Mouse (Mus musculus) lung, embryonic 14.5 days (tissue): ENCODE data around the gene Eif4e2. TPM values are rescaled to one million over a fixed set of nuclear protein-coding genes. Genes with fewer than 3 reads are reported as not detected.

Source experiments
- ATAC-seq: fragments of 200-750 bp; cut with Nextera tagmentation; 2 replicates; pipeline ENCODE4 v1.8.0; 2017; ENCODE audit warnings: mild to moderate bottlenecking, moderate TSS enrichment, moderate library complexity; ENCODE audit not compliant: insufficient read depth
- DNase-seq: peaks from one replicate; pipeline ENCODE4 v3.0.0-alpha.2; 2015
- H3K27ac ChIP-seq: fragments of 300-500 bp; sonication (generic); 2 replicates; pipeline ENCODE4 v1.5.1; 2014; ENCODE audit warnings: low read depth, mild to moderate bottlenecking, moderate library complexity
- H3K27me3 ChIP-seq: fragments of 300-500 bp; sonication (generic); 2 replicates; pipeline ENCODE4 v1.6.1; 2014; ENCODE audit warnings: low read length, control low read depth; ENCODE audit not compliant: insufficient read depth
- H3K36me3 ChIP-seq: fragments of 300-500 bp; sonication (generic); 2 replicates; pipeline ENCODE4 v1.6.1; 2014; ENCODE audit warnings: control low read depth; ENCODE audit not compliant: insufficient read depth
- H3K4me1 ChIP-seq: fragments of 300-500 bp; sonication (generic); 2 replicates; pipeline ENCODE4 v1.6.1; 2014; ENCODE audit warnings: antibody characterized with exemption, control low read depth; ENCODE audit not compliant: insufficient read depth
- H3K4me2 ChIP-seq: fragments of 300-500 bp; sonication (generic); 2 replicates; pipeline ENCODE4 v1.6.1; 2014; ENCODE audit warnings: mild to moderate bottlenecking
- H3K4me3 ChIP-seq: fragments of 300-500 bp; sonication (generic); 2 replicates; pipeline ENCODE4 v1.5.1; 2014; ENCODE audit warnings: low read depth, low read length
- H3K9ac ChIP-seq: fragments of 300-500 bp; sonication (generic); 2 replicates; pipeline ENCODE4 v1.6.1; 2014
- H3K9me3 ChIP-seq: fragments of 300-500 bp; sonication (generic); 2 replicates; pipeline ENCODE4 v1.6.1; 2016; ENCODE audit warnings: low read depth, low read length, control low read depth
- CTCF ChIP-seq: IDR thresholded peaks from 2 replicates; pipeline ENCODE4 v1.5.1; 2016; ENCODE audit warnings: antibody characterized with exemption, low read depth
- WGBS: fragments of 180-500 bp; shearing (Covaris S2); extraction: QIAGEN DNeasy Blood & Tissue Kit; methylation state at CpG from one replicate; pipeline ENCODE4 v1.1.7; 2014; 5-methylcytosine and 5-hydroxymethylcytosine counted together
- polyA plus RNA-seq: library from polyadenylated mRNA; unstranded; fragments of >200 nt; fragmentation: Nextera tagmentation; extraction: Ambion mirVana; gene quantifications from 2 replicates; pipeline ENCODE4 v1.2.1, GENCODE M21; 2014

Gene Eif4e2
- polyA plus RNA-seq, 1 experiment from 2014 or later, result 160 TPM

DNA sequence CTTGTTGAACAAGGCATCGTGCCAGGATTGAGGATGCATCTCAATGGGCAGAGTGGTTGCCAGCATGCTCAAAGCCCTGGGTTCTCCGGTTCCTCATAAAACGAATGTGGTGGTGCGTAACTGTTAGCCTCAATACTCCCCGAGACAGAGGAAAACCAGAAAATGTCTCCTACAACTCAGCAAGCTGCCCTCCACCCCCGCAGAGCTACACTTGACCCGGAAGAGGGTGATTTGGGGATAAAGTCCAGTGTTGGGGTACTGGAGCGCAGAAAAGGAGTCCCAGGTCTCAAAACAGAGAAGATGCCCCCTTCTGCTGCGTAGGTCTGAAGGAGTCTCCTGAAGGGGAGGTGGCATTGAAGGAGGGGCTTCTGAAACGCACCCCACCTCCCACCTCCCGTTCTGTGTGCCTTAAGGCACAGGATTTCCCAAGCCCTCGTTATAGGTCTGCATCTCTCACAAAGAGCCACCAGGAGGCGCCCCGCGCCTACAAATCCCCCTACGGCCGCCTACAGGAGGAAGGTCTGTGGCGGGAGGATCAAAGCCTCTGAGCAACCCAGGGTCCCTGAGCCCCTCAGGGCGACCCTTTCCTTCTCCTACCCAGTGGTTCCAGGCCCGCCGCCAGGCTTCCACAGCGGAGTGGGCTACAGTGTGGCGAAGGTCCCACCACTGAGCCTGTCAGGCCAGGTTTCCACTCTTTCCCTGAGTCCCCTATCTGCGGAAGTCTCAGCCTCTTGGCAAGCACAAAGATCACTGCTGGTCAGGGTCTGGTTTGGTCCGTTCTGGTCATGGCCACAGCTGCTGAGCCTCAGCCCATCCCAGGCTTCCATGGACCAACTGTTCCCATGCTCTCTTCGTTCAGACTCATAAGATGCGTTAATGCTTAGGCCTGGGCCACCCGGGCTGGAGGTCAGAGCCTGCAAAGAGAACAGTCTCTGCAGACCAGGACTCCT is 39.4 kb upstream of the Eif4e2 start:
- Histone ChIP-seq H3K27ac (no peak overlapping the region), H3K4me3 (no peak overlapping the region), H3K4me1 (peaks cover 3% of the 10 kb centered on the region; the same call in 1 of the 2 replicates), H3K9me3 (no peaks in the 10 kb centered on the region), H3K36me3 (no peaks in the 10 kb centered on the region), H3K27me3 (peaks cover 16% of the 10 kb centered on the region), H3K4me2 (0 out of 2 replicates have a peak overlapping the region, but pooled peaks have one; percentile 8), H3K9ac (no peak overlapping the region)
- peak; percentile 85 for DNase-seq
- TF ChIP-seq CTCF, result peak; percentile 74
- WGBS, result 27% methylated on average over 28 of the region's 28 CpGs
- ATAC-seq, result peak; percentile 30; the same call in 1 of the 2 replicates

DNA sequence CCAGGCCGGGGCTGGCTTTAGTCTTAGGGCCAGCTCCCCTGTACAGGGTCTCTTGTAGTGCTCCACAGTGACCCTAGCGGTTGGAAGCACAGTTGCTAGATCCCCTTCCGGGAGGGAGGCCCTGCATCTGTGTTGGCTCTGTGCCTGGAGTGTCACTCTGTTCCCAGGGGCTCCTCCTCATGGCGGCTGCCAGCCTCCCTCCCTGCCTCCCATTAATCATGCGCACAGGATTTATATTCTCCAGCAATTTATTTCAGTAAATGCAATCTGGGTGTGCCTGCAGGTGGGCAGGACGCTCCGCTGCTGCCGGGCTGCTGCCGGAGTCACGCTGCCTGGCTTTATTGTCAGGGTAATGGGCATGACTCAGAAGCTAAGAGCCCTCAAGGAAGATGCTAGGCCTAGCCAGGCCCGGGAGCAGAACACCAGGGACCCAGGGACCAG is 37.8 kb upstream of the Eif4e2 start:
- Histone ChIP-seq H3K36me3 (no peaks in the 10 kb centered on the region), H3K4me3 (no peak overlapping the region), H3K4me2 (peak overlapping the region; percentile 1; the same call in 1 of the 2 replicates), H3K9me3 (no peaks in the 10 kb centered on the region), H3K27me3 (0 out of 2 replicates have a peak, but pooled peaks cover 4% of the 10 kb centered on the region), H3K27ac (no peak overlapping the region), H3K4me1 (peaks cover 3% of the 10 kb centered on the region; the same call in 1 of the 2 replicates), H3K9ac (no peak overlapping the region)
- ATAC-seq (peak; percentile 87), DNase-seq (peak; percentile 92)
- peak; percentile 73 for TF ChIP-seq CTCF
- WGBS, result 14% methylated on average over 11 of the region's 11 CpGs

DNA sequence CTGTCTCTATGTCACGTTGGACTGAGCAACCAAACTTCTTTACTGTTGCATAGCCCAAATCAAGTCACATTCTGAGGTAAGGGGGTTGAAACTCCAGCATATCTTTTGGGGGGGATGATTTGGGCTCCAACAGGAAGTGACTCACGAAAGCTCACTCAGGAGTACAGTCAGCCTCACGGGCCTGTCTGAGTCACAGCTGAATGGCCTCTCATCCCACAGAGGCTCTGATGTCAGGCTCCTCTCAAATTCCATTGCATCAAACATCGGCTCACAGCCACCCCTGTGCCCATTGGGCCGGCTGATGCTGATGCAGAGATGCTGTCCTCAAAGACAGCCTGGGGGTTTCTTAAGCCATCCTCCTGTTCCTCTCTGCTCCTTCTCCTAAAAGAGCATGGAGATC is 32.8 kb upstream of the Eif4e2 start:
- no peak for TF ChIP-seq CTCF
- Histone ChIP-seq H3K4me2 (no peak overlapping the region), H3K27ac (no peak overlapping the region), H3K4me1 (peaks cover 2% of the 10 kb centered on the region; the same call in 1 of the 2 replicates), H3K9ac (no peak overlapping the region), H3K9me3 (no peaks in the 10 kb centered on the region), H3K4me3 (no peak overlapping the region), H3K27me3 (peaks cover 38% of the 10 kb centered on the region), H3K36me3 (no peaks in the 10 kb centered on the region)
- no peak for ATAC-seq
- WGBS, result 31% methylated on average over 5 of the region's 5 CpGs
- no peak for DNase-seq

DNA sequence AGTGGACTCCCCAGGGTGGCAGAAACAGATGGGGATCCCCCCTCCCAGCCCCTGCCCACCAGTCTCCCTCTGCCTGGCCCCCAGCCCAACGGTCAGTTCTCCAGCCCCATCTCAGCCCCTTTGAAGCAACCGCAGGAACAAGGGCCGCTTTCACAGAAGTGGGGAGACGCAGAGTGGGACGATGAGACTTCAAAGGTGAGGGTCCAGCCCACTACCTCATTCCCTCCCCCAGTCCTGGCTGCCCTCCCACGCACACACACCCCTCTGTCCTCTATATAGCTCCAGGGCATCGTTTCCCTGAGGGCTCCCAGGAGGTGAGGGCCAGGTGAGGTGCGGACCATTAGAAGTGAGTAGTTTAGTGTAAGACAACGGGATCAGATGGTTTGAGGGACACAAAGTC is 30.7 kb upstream of the Eif4e2 start, which contains the start of gene Prss56:
TSS of gene Prss56 (plus strand) at position 301 of the 400 bp plus-strand sequence.
- Histone ChIP-seq H3K36me3 (no peaks in the 10 kb centered on the region), H3K27ac (no peak within 1 kb of the TSS), H3K4me3 (no peak within 1 kb of the TSS), H3K27me3 (peaks cover 48% of the 10 kb centered on the region), H3K9ac (no peak within 1 kb of the TSS), H3K9me3 (no peaks in the 10 kb centered on the region), H3K4me2 (no peak within 1 kb of the TSS), H3K4me1 (no peaks in the 10 kb centered on the region)
- WGBS, result 44% methylated on average over 9 of the region's 9 CpGs
- TF ChIP-seq CTCF, result no peak
- DNase-seq (no peak), ATAC-seq (no peak)

DNA sequence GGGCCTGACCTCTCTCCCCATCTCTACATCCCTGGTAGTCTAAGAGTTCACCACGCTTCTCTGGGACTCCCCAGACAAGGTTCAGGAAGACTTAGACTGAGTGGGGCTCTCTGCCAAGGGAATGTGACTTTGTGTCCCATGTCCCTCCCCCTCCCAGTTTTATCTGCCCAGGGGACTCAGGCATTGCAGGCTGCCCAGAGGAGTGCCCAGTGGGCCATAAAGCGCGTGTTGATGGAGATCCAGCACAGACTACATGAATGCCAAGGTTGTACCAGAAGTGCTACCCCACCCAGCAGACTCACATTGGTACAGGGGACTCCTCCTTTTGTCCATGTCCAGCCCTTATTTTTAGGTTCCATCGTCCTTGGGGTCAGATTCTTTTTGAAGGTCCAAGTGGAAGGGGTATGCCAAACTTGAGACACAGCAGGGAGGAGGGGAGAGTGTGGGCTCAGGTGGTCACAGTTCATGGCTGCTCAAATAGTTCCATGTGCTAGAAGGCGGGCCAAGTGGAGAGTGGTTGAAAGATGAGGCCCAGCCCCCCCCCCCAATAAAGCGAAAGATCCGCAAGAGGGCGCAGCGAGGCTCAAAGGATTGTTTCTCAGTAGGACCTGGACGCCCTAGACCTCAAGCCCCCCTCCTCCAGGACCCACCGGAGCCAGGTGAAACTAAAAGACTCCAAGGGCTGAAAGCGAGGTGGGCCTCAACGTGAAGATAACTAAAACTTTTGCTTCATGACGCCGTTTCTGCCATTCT is 29.5 kb upstream of the Eif4e2 start:
- peaks cover 48% of the 10 kb centered on the region for H3K27me3 ChIP-seq
- peak overlapping the region; percentile 38; the same call in 1 of the 2 replicates for H3K4me2 ChIP-seq
- no peaks in the 10 kb centered on the region for H3K4me1 ChIP-seq
- no peaks in the 10 kb centered on the region for H3K36me3 ChIP-seq
- H3K27ac ChIP-seq, result no peak overlapping the region
- TF ChIP-seq CTCF, result 0 out of 2 replicates have a peak, but pooled peaks have one; percentile 8
- WGBS, result 29% methylated on average over 15 of the region's 15 CpGs
- H3K9me3 ChIP-seq, result no peaks in the 10 kb centered on the region
- H3K4me3 ChIP-seq, result no peak overlapping the region
- DNase-seq (no peak), ATAC-seq (no peak)
- no peak overlapping the region for H3K9ac ChIP-seq

DNA sequence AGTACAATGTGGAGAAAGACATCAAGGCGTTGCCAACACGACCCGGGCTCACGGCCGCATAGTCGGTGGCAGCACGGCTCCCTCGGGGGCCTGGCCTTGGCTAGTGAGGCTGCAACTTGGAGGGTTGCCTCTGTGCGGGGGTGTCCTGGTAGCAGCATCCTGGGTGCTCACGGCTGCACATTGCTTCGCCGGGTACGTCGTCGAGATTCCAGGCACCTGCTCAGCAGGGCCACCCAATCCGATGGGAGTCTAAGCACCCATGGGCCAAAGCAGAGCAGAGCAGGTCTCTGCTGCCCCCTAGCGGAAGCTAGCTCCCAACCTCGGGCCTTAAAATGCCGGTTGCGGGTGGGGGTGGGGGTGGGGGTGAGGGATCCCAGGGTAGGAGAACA is 29.0 kb upstream of the Eif4e2 start:
- Histone ChIP-seq H3K36me3 (no peaks in the 10 kb centered on the region), H3K9me3 (no peaks in the 10 kb centered on the region), H3K9ac (no peak overlapping the region), H3K27me3 (peaks cover 48% of the 10 kb centered on the region), H3K27ac (no peak overlapping the region), H3K4me3 (no peak overlapping the region), H3K4me1 (no peaks in the 10 kb centered on the region), H3K4me2 (peak overlapping the region; percentile 38; the same call in 1 of the 2 replicates)
- TF ChIP-seq CTCF, result peak; percentile 76
- DNase-seq, result peak; percentile 83
- ATAC-seq, result peak; percentile 6; the same call in 1 of the 2 replicates
- 13% methylated on average over 20 of the region's 20 CpGs for WGBS
